Mouse (Mus musculus) R1 (cell line): Measurements from ENCODE around the gene Cutal.
A peak's percentile ranks its signal among the peaks of the same experiment; 100 is the strongest.

Source experiments
- DNase-seq: peaks from one replicate; pipeline ENCODE4 v3.0.0-alpha.2; 2018; ENCODE audit warnings: low read depth, low spot score

The Cutal gene

GRCm38 (mm10) chr2:34914823-34915082 lies 40.6 kb downstream of the Cutal start:
- DNase-seq, result no peak

GRCm38 (mm10) chr2:34915103-34915502 lies 40.9 kb downstream of the Cutal start:
- no peak for DNase-seq

- DNase-seq, result peak; percentile 79
Measured at GRCm38 (mm10) chr2:34920144-34920543, 45.9 kb downstream of the Cutal start.

DNA sequence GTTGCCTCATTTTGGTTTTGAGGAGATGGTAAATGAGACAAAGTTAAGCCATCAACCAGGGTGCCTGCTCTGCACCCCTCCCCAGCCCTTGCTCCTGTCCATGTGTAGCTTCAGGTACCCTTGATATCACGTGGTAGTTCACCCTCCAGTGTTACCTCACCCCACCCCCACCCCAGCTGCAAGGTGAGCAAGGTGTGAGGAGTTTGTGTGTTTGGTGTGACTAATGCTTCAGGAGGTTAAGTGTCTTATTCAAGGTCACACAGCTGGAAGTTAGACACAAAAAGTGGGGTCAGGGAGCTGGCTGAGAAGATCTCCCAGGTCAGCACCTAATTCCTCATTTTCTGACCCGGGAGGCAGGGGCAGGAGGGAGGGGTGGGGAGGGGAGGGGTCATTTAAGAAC lies 48.5 kb downstream of the Cutal start:
- DNase-seq, result peak; percentile 68

DNA sequence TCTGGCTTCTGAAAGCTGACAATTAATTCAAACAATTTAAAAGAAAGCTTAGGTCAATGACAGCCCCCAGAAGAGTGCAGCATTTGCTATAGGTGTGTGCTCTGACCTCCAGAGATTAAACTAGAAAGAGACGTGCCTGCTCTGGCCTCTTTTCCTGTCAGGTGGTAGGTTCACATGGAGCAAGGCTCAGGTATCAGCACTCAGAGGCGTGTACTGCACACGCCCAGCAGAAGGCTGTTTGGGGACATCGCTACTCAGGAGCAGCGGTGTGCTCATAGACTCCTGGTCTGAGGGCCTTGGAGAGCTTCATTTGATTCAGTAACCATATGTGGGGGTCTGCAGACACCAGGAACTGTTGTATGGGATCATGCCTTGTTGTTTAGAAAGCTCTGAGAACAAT lies 53.1 kb downstream of the Cutal start:
- no peak for DNase-seq

- peak; percentile 63 for DNase-seq
Measured at GRCm38 (mm10) chr2:34937460-34937859, 63.3 kb downstream of the Cutal start.

GRCm38 (mm10) chr2:34938269-34939208 lies 64.3 kb downstream of the Cutal start:
- DNase-seq, result no peak

DNA sequence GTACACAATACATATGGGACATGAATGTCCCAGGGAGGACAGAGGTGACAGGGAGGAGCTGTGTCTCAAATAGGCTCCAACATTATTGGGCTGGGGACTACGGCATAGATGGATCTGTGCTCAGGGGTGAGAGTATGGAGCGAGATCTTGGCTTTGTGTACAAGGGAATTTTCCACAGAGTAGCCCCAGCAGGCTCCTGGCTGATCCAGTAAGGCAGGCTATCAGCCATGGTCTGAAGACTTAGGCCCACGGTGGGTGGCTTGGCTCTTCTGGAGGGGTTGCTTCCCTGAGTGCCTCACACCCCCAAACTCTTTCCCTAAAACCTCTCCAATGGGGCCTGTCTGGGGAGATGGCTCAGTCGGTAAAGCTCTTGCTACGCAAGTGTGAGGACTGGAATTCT lies 66.0 kb downstream of the Cutal start:
- no peak for DNase-seq

- no peak for DNase-seq
Measured at GRCm38 (mm10) chr2:34941061-34941675, 67.0 kb downstream of the Cutal start.
